Mouse (Mus musculus) liver, embryonic 13.5 days (tissue): ENCODE measurements at regions not wholly inside any gene's neighbourhood (a gene's known extent, or its start where the extent isn't known, plus 50 kb on each side); places are given as distances from the start of the nearest gene placed in this dataset. TPM values are rescaled to one million over a fixed set of nuclear protein-coding genes. Genes with fewer than 3 reads are reported as not detected.

ENCODE experiments used
- ATAC-seq: fragments of 200-750 bp; cut with Nextera tagmentation; 2 replicates; pipeline ENCODE4 v1.8.0; 2017; ENCODE audit warnings: low read depth, mild to moderate bottlenecking, moderate number of reproducible peaks, moderate library complexity
- DNase-seq: peaks from one replicate; pipeline ENCODE4 v3.0.0; 2022
- H3K27ac ChIP-seq: fragments of 300-500 bp; sonication (generic); 2 replicates; pipeline ENCODE4 v1.5.1; 2015; ENCODE audit warnings: moderate library complexity, mild to moderate bottlenecking, inconsistent platforms
- H3K27me3 ChIP-seq: fragments of 300-500 bp; sonication (generic); 2 replicates; pipeline ENCODE4 v1.6.1; 2015; ENCODE audit warnings: mild to moderate bottlenecking, inconsistent platforms
- H3K36me3 ChIP-seq: fragments of 300-500 bp; sonication (generic); 2 replicates; pipeline ENCODE4 v1.6.1; 2015; ENCODE audit warnings: mild to moderate bottlenecking, inconsistent platforms
- H3K4me1 ChIP-seq: fragments of 300-500 bp; sonication (generic); replicated peaks from 2 replicates; pipeline ENCODE4 v1.6.1; 2015; ENCODE audit warnings: inconsistent platforms
- H3K4me2 ChIP-seq: fragments of 300-500 bp; sonication (generic); 2 replicates; pipeline ENCODE4 v1.6.1; 2015; ENCODE audit warnings: inconsistent platforms, mild to moderate bottlenecking, moderate library complexity
- H3K4me3 ChIP-seq: fragments of 300-500 bp; sonication (generic); replicated peaks from 2 replicates; pipeline ENCODE4 v1.5.1; 2015; ENCODE audit warnings: mild to moderate bottlenecking, inconsistent platforms
- H3K9ac ChIP-seq: fragments of 300-500 bp; sonication (generic); 2 replicates; pipeline ENCODE4 v1.6.1; 2015; ENCODE audit warnings: mild to moderate bottlenecking, inconsistent platforms
- H3K9me3 ChIP-seq: fragments of 300-500 bp; sonication (generic); replicated peaks from 2 replicates; pipeline ENCODE4 v1.6.1; 2016; ENCODE audit warnings: inconsistent platforms
- WGBS: fragments of 180-500 bp; shearing (Covaris S2); methylation state at CpG from one replicate; pipeline ENCODE4 v1.1.7; 2015; ENCODE audit not compliant: insufficient replicate concordance; 5-methylcytosine and 5-hydroxymethylcytosine counted together
- microRNA-seq: library from miRNA; unstranded; fragments of <30 nt; microRNA quantifications from one replicate; pipeline ENCODE4, GENCODE M21; 2016

- H3K4me3 ChIP-seq, result no peak overlapping the region
- peaks cover 28% of the 10 kb centered on the region for H3K27me3 ChIP-seq
- no peaks in the 10 kb centered on the region for H3K4me1 ChIP-seq
- ATAC-seq (no peak), DNase-seq (no peak)
- H3K4me2 ChIP-seq, result no peak overlapping the region
- no peak overlapping the region for H3K27ac ChIP-seq
- no peaks in the 10 kb centered on the region for H3K36me3 ChIP-seq
- no peak overlapping the region for H3K9ac ChIP-seq
- H3K9me3 ChIP-seq, result no peaks in the 10 kb centered on the region
- 19% methylated on average over 20 of the region's 20 CpGs for WGBS
These were observed 73.3 kb upstream of the Lhx5 start for GRCm38 (mm10) chr5:120358084-120358690.

- Histone ChIP-seq H3K4me2 (no peak overlapping the region), H3K4me1 (no peaks in the 10 kb centered on the region), H3K9me3 (no peaks in the 10 kb centered on the region), H3K4me3 (no peak overlapping the region), H3K27ac (no peak overlapping the region), H3K36me3 (no peaks in the 10 kb centered on the region), H3K27me3 (0 out of 2 replicates have a peak, but pooled peaks cover 3% of the 10 kb centered on the region), H3K9ac (no peak overlapping the region)
- WGBS, result 31% methylated on average over 10 of the region's 10 CpGs
- DNase-seq (no peak), ATAC-seq (no peak)
These were observed 65.5 kb upstream of the Lhx5 start for GRCm38 (mm10) chr5:120365950-120366467.

- no peaks in the 10 kb centered on the region for H3K36me3 ChIP-seq
- WGBS, result 67% methylated on average over 1 of the region's 1 CpGs
These were observed 62.7 kb upstream of the Lhx5 start for GRCm38 (mm10) chr5:120368797-120369196.

GRCm38 (mm10) chr5:120371176-120371819 lies 60.2 kb upstream of the Lhx5 start:
- H3K4me3 ChIP-seq, result no peak overlapping the region
- no peak for DNase-seq
- WGBS, result 7% methylated on average over 15 of the region's 15 CpGs

More at GRCm38 (mm10) chr5:120368797-120369196, 62.7 kb upstream of the Lhx5 start:
- no peak for ATAC-seq
- Histone ChIP-seq H3K4me2 (no peak overlapping the region), H3K27ac (no peak overlapping the region), H3K4me3 (no peak overlapping the region), H3K9ac (no peak overlapping the region), H3K9me3 (no peaks in the 10 kb centered on the region), H3K4me1 (no peaks in the 10 kb centered on the region), H3K27me3 (peaks cover 18% of the 10 kb centered on the region)
- DNase-seq, result no peak

GRCm38 (mm10) chr5:120373426-120373825 lies 58.1 kb upstream of the Lhx5 start:
- no peak overlapping the region for H3K4me2 ChIP-seq
- peaks cover 18% of the 10 kb centered on the region for H3K27me3 ChIP-seq
- ATAC-seq (no peak), DNase-seq (no peak)
- H3K4me3 ChIP-seq, result no peak overlapping the region
- 75% methylated on average over 7 of the region's 7 CpGs for WGBS
- H3K4me1 ChIP-seq, result no peaks in the 10 kb centered on the region
- H3K9me3 ChIP-seq, result no peaks in the 10 kb centered on the region
- H3K9ac ChIP-seq, result no peak overlapping the region
- H3K36me3 ChIP-seq, result no peaks in the 10 kb centered on the region
- H3K27ac ChIP-seq, result no peak overlapping the region

More at GRCm38 (mm10) chr5:120371176-120371819, 60.2 kb upstream of the Lhx5 start:
- Histone ChIP-seq H3K27ac (no peak overlapping the region), H3K9ac (no peak overlapping the region), H3K36me3 (no peaks in the 10 kb centered on the region), H3K9me3 (no peaks in the 10 kb centered on the region), H3K4me2 (no peak overlapping the region), H3K4me1 (no peaks in the 10 kb centered on the region), H3K27me3 (peaks cover 18% of the 10 kb centered on the region)
- no peak for ATAC-seq

Small RNA genes lying in the stretch of these regions (microRNA-seq; reads per million reads assigned to microRNA genes)
- gene Gm26474, result not detected
